Mouse (Mus musculus) CH12.LX (cell line): ENCODE measurements at regions not wholly inside any gene's neighbourhood (a gene's known extent, or its start where the extent isn't known, plus 50 kb on each side); places are given as distances from the start of the nearest gene placed in this dataset.

Source experiments
- CHD1 ChIP-seq: IDR thresholded peaks from 2 replicates; pipeline ENCODE4 v1.6.1; 2012; ENCODE audit warnings: low read depth, low read length, improper control_type of control experiment, inconsistent platforms
- CTCF ChIP-seq, 2 experiments: IDR thresholded peaks in 1 of 2; conservative IDR thresholded peaks in 1 of 2; 2 replicates each; pipeline ENCODE4 v1.5.1; 2011 to 2012; ENCODE audit warnings: low read depth in 2 of 2, low read length in 2 of 2, improper control_type of control experiment in 1 of 2, inconsistent platforms in 1 of 2, mild to moderate bottlenecking in 1 of 2, moderate library complexity in 1 of 2
- EP300 ChIP-seq: IDR thresholded peaks from 2 replicates; pipeline ENCODE4 v1.6.1; 2011; ENCODE audit warnings: low read length, improper control_type of control experiment
- POLR2AphosphoS2 ChIP-seq: IDR thresholded peaks from 2 replicates; pipeline ENCODE4 v1.6.1; 2011; ENCODE audit warnings: low read depth, low read length, improper control_type of control experiment
- TCF12 ChIP-seq: IDR thresholded peaks from 2 replicates; pipeline ENCODE4 v1.6.1; 2014; ENCODE audit warnings: low read depth, mild to moderate bottlenecking, inconsistent platforms, low read length, improper control_type of control experiment
- UBTF ChIP-seq: IDR thresholded peaks from 2 replicates; pipeline ENCODE4 v1.6.1; 2012; ENCODE audit warnings: low read depth, mild to moderate bottlenecking, inconsistent platforms, low read length, improper control_type of control experiment, moderate library complexity
- USF1 ChIP-seq: IDR thresholded peaks from 2 replicates; pipeline ENCODE4 v1.6.1; 2014; ENCODE audit warnings: low read depth, mild to moderate bottlenecking, inconsistent platforms, low read length, improper control_type of control experiment
- ZC3H11A ChIP-seq: IDR thresholded peaks from 2 replicates; pipeline ENCODE4 v1.6.1; 2012; ENCODE audit warnings: low read depth, mild to moderate bottlenecking, inconsistent platforms, low read length, improper control_type of control experiment

- TF ChIP-seq UBTF (no peak), ZC3H11A (no peak), CHD1 (no peak), CTCF (conservative IDR thresholded peaks at IDR 0.05 in 1 of 2, IDR thresholded peaks at IDR 0.05 in 1 of 2; ENCODE audit: low read depth in 2 of 2, low read length in 2 of 2) (no peak), USF1 (no peak), TCF12 (no peak), EP300 (no peak), POLR2AphosphoS2 (no peak)
These were observed 109.4 kb upstream of the Mkln1 start for GRCm38 (mm10) chr6:31289234-31289486.
